Mouse (Mus musculus) embryonic stem cell, embryonic (primary cell): ENCODE data around the gene Hist1h2bf.
"Not testable (repeated sequence)": the region's sequence is repeated elsewhere in the genome, so short reads cannot be mapped to it uniquely, and the experiment has no call there.

Experiments used
- CTCF ChIA-PET, 4 experiments: fragments of 300-600 bp in 2 of 4; fragments of 350-600 bp in 2 of 4; sonication (Branson Sonifier 250); formaldehyde crosslinking; loops; one replicate each; lab custom pipeline; 2022; ENCODE audit warnings: inconsistent platforms in 2 of 4; lab: Charles Lee
- POLR2A ChIA-PET, 4 experiments: fragments of 300-600 bp in 2 of 4; fragments of 350-600 bp in 2 of 4; sonication (Branson Sonifier 250); formaldehyde crosslinking; loops; one replicate each; lab custom pipeline; 2022; ENCODE audit warnings: antibody characterized with exemption in 4 of 4, inconsistent platforms in 1 of 4; lab: Charles Lee

Hist1h2bf gene

GRCm38 (mm10) chr13:23564482-23564881, 9.5 kb downstream of the Hist1h2bf start:
- POLR2A ChIA-PET, result interaction anchor here in 3 of 4 experiments (0.6 to 9.9 kb wide), 34 partner anchors 8 to 1847 kb away, joined by 3 to 217 read pairs (median 6); partner anchors contain the start of genes Hist1h4d (in 3 of the 3), Hist1h2ac (in 2 of the 3), Hist1h2ad (in 2 of the 3) and Hist1h2ae (in 2 of the 3)
- CTCF ChIA-PET, result interaction anchor here in 1 of 4 experiments (0.6 kb wide), 2 partner anchors 34 to 1522 kb away, joined by 5 read pairs; no protein-coding TSS in a partner anchor

GRCm38 (mm10) chr13:23562699-23563462, 11.1 kb downstream of the Hist1h2bf start:
- ChIA-PET CTCF (interaction anchor here in 2 of 4 experiments (0.6 to 0.7 kb wide), 2 partner anchors 270 to 1594 kb away, joined by 3 to 4 read pairs; no protein-coding TSS in a partner anchor), POLR2A (interaction anchor here (0.6 to 9.9 kb wide), 48 partner anchors 8 to 1604 kb away, joined by 3 to 217 read pairs (median 5); partner anchors contain the start of genes Hist1h2ae (in 4 of the 4), Hist1h2bg (in 4 of the 4), Hist1h2bc (in 3 of the 4) and Hist1h2bf (in 3 of the 4))

- CTCF ChIA-PET, result interaction anchor here in 1 of 4 experiments (0.7 kb wide), 1 partner anchor 269 kb away, joined by 3 read pairs; no protein-coding TSS in a partner anchor
- POLR2A ChIA-PET, result interaction anchor here (0.6 to 9.9 kb wide), 41 partner anchors 9 to 1527 kb away, joined by 3 to 217 read pairs (median 7); partner anchors contain the start of genes Hist1h2ae (in 4 of the 4), Hist1h2bg (in 4 of the 4), Hist1h2bc (in 3 of the 4) and Hist1h4d (in 3 of the 4)
Measured at GRCm38 (mm10) chr13:23561883-23562659, 11.9 kb downstream of the Hist1h2bf start, which contains the start of gene Hist1h3e. TSS of gene Hist1h3e (minus strand) at chr13:23562369.

GRCm38 (mm10) chr13:23561531-23561882, 12.5 kb downstream of the Hist1h2bf start:
- POLR2A ChIA-PET, result interaction anchor here (0.6 to 9.9 kb wide), 39 partner anchors 9 to 1883 kb away, joined by 3 to 217 read pairs (median 7); partner anchors contain the start of genes Hist1h2ae (in 4 of the 4), Hist1h2bg (in 4 of the 4), Hist1h4d (in 3 of the 4) and Hist1h4f (in 3 of the 4)
- CTCF ChIA-PET, result not testable (repeated sequence)

- POLR2A ChIA-PET, result interaction anchor here (0.6 to 9.9 kb wide), 30 partner anchors 8 to 254 kb away, joined by 3 to 217 read pairs (median 7); partner anchors contain the start of genes Hist1h2ae (in 4 of the 4), Hist1h2bg (in 4 of the 4), Hist1h4f (in 4 of the 4) and Hist1h2ad (in 2 of the 4)
- CTCF ChIA-PET, result interaction anchor here in 1 of 4 experiments (0.6 kb wide), 1 partner anchor 813 kb away, joined by 3 read pairs; no protein-coding TSS in a partner anchor
Measured at GRCm38 (mm10) chr13:23560699-23561098, 13.3 kb downstream of the Hist1h2bf start.

DNA sequence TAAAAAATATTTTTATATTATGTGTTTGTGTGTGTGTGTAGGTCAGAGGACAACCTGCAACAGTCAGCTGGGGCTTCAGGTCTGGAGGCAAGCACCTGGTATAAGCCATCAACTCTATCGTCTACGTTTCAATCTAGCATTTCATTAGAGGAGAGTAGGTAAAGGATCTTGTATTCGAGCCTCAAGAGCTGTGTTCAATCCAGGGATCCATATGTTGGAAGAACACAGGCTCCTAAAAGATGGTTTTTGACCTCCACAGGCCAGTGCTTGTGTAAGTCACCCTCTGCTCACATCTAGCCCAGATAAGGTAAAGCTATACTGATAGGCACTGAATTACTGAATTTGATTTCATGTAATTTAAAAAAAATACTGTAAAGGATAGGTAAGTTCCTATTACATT, 17.1 kb downstream of the Hist1h2bf start:
- CTCF ChIA-PET, result interaction anchor here in 1 of 4 experiments (1.1 kb wide), 1 partner anchor 16 kb away, joined by 3 read pairs; no protein-coding TSS in a partner anchor
- POLR2A ChIA-PET, result interaction anchor here (0.5 to 11.8 kb wide), 58 partner anchors 7 to 1803 kb away, joined by 3 to 692 read pairs (median 20); partner anchors contain the start of genes Hist1h2ae (in 4 of the 4), Hist1h2bg (in 4 of the 4), Hist1h1c (in 3 of the 4) and Hist1h2ac (in 3 of the 4)

DNA sequence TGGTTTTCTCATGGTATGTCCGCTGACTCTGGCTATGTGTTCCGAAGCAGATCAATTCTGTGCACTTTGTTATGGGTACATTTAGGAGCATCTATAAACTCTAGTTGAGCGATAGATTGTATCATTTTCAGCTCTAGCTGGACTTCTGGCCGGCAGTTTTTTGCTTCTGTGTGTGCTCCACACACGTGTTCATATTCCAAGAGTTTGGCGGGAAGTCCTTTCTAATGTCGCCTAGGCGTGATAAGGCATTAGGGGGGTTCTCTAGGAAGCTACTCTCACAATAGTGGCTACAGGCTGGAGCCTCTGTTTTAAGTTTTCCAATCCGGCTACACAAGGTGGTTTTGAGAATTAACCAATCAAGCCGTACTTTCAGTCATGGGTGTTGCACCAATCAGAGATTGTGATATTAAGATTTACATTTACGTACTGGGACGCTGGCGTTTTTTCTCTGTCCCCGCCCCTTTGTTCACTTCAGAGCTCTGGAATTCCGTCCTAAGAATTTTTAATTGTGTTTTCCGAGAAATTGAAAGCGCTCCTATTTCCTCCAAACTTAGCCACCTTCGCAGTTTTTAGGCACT, 18.1 kb downstream of the Hist1h2bf start:
- ChIA-PET POLR2A (interaction anchor here (0.5 to 11.8 kb wide), 142 partner anchors 8 to 1835 kb away, joined by 3 to 692 read pairs (median 6); partner anchors contain the start of genes Hist1h1a (in 4 of the 4), Hist1h1e (in 4 of the 4), Hist1h2ae (in 4 of the 4) and Hist1h2bg (in 4 of the 4)), CTCF (interaction anchor here in 1 of 4 experiments (1.0 to 2.6 kb wide), 2 partner anchors 42 to 131 kb away, joined by 5 to 10 read pairs; partner anchors contain the start of gene Abt1)

DNA sequence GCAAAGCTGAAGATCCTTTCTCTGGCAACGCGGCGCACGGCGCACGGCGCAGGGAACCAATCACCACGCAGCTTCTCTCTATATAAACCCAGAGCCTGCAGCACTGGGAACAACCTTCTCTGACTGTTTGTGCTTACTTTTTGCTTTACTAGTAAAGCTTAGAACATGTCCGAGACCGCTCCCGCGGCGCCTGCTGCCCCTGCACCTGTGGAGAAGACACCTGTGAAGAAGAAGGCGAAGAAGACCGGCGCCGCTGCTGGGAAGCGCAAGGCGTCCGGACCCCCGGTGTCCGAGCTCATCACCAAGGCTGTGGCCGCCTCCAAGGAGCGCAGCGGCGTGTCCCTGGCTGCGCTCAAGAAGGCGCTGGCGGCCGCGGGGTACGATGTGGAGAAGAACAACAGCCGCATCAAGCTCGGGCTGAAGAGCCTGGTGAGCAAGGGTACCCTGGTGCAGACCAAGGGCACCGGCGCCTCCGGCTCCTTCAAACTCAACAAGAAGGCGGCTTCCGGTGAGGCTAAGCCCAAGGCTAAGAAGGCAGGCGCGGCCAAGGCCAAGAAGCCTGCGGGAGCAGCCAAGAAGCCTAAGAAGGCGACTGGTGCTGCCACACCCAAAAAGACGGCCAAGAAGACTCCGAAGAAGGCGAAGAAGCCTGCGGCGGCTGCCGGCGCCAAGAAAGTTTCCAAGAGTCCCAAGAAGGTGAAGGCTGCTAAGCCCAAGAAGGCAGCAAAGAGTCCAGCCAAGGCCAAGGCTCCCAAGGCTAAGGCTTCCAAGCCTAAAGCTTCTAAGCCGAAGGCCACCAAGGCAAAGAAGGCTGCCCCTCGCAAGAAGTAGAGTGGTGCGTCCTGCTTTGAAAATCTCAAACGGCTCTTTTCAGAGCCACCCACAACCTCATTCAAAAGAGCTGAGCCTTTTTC, 18.8 kb downstream of the Hist1h2bf start:
- ChIA-PET POLR2A (interaction anchor here (0.6 to 11.8 kb wide), 179 partner anchors 9 to 1835 kb away, joined by 3 to 692 read pairs (median 5); partner anchors contain the start of genes Hist1h1a (in 4 of the 4), Hist1h1e (in 4 of the 4), Hist1h2ae (in 4 of the 4) and Hist1h2af (in 4 of the 4)), CTCF (interaction anchor here in 1 of 4 experiments (0.7 to 2.6 kb wide), 3 partner anchors 43 to 154 kb away, joined by 3 to 10 read pairs (median 5); partner anchors contain the start of gene Abt1)

DNA sequence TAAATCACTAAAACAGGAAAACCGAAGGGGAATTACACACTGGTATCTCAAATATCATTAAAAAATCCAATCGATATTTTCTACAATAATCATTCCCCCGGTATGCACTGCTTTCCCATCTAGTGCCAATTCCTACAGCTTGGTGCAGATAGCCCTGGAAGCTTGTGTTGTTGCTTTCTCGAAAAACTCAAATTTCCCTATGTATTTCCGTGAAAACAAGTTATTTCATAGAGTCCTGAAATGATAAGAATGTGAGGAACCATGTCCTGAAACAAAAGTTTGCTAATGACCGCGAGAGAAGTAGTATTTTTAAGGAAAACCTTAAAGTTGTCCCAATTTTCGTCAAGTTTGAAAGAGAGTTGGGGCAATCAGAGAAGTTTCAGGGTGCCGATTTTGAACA, 19.6 kb downstream of the Hist1h2bf start:
- CTCF ChIA-PET, result interaction anchor here in 1 of 4 experiments (0.7 to 2.6 kb wide), 2 partner anchors 130 to 153 kb away, joined by 3 to 10 read pairs; partner anchors contain the start of gene Abt1
- POLR2A ChIA-PET, result interaction anchor here (0.6 to 11.8 kb wide), 117 partner anchors 8 to 1834 kb away, joined by 3 to 692 read pairs (median 10); partner anchors contain the start of genes Hist1h2ae (in 4 of the 4), Hist1h2af (in 4 of the 4), Hist1h2bg (in 4 of the 4) and Hist1h2bh (in 4 of the 4)

GRCm38 (mm10) chr13:23552962-23553361, 21.0 kb downstream of the Hist1h2bf start, which contains the start of gene Hist1h1d:
TSS of gene Hist1h1d (plus strand) at chr13:23553262.
- CTCF ChIA-PET, result no interaction called here

DNA sequence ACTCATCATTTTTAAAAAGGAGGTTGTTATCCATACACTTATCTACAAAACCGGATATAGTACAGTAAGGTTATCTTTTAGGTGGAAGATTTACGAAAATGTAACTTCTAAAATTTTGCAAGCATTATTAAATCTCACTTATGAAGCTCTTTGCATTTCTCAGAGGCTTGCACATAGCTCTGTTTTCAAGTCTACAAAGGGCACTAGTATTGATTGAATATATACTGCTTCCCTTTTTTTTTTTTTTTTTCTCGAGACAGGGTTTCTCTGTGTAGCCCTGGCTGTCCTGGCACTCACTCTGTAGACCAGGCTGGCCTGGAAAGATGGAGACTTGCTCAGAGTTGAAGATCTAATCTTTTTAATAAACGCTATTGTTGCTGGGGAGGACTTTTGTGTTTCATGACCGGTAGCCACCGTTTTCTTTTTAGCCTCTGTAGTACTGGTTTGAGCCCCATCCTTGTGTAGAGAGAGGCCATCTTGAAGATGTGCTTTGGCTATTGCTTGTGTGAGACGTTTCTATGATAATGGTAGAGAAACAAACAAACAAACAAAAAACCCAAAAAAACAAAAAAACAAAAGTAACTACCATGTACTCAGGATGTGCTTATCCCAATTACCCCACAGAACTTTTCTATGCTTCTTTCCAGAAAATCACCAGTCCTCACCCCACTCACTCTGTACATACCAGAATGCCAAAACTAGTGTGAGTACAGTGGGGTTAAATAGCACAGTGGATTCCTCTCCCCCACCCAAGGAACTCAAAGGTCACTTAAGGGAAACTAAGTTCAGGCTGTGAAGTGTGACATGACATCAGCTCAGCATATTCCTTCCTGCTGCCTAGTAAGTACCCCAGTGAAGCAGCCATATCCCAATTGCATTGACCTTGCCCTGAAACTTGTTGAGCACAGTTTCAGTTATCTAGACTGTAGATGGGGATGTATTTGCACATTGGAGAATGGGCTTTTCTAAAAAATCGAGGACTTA, 21.8 kb downstream of the Hist1h2bf start:
- CTCF ChIA-PET, result interaction anchor here in 1 of 4 experiments (1.2 kb wide), 1 partner anchor 145 kb away, joined by 3 read pairs; no protein-coding TSS in a partner anchor
- POLR2A ChIA-PET, result interaction anchor here (0.5 to 11.8 kb wide), 61 partner anchors 9 to 1515 kb away, joined by 3 to 692 read pairs (median 9); partner anchors contain the start of genes Hist1h2af (in 4 of the 4), Hist1h2bf (in 4 of the 4), Hist1h2ac (in 3 of the 4) and Hist1h2ad (in 3 of the 4)

More at GRCm38 (mm10) chr13:23552962-23553361, 21.0 kb downstream of the Hist1h2bf start, which contains the start of gene Hist1h1d:
- POLR2A ChIA-PET, result interaction anchor here in 3 of 4 experiments (1.0 to 11.8 kb wide), 21 partner anchors 11 to 1518 kb away, joined by 3 to 692 read pairs (median 88); partner anchors contain the start of genes Hist1h2ae (in 3 of the 3), Hist1h2bf (in 3 of the 3), Hist1h2bg (in 3 of the 3) and Hist1h2ad (in 2 of the 3)

DNA sequence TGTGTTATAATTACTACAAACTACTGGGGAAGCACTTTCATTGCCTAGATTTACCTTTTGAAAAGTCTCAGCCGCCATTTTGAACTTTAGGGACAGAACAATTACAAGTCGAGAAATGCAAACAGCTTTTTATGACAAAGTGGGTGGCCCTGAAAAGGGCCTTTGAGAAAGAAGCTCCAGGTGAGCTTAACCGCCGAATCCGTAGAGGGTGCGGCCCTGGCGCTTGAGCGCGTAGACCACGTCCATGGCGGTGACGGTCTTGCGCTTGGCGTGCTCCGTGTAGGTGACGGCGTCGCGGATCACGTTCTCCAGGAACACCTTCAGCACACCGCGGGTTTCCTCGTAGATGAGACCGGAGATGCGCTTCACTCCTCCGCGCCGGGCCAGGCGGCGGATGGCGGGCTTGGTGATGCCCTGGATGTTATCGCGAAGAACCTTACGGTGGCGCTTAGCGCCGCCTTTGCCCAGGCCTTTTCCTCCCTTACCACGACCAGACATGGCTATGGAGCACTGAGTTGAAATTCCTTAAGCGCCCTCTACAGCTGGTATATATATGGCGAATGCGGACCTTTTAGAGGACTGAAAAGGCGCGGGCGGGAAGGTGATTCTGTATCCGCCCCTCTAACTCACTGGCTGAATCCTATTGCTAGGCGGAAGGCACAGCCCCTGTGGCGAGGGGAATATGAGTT, 22.7 kb downstream of the Hist1h2bf start, which contains the start of gene Hist1h4f:
Gene Hist1h4f (minus strand): TSS at position 503 of the 689 bp plus-strand sequence.
- ChIA-PET POLR2A (interaction anchor here (0.5 to 11.8 kb wide), 86 partner anchors 9 to 1769 kb away, joined by 3 to 692 read pairs (median 6); partner anchors contain the start of genes Hist1h2af (in 4 of the 4), Hist1h3g (in 4 of the 4), Hist1h2ac (in 3 of the 4) and Hist1h2ad (in 3 of the 4)), CTCF (interaction anchor here in 1 of 4 experiments (1.2 kb wide), 1 partner anchor 146 kb away, joined by 3 read pairs; no protein-coding TSS in a partner anchor)

DNA sequence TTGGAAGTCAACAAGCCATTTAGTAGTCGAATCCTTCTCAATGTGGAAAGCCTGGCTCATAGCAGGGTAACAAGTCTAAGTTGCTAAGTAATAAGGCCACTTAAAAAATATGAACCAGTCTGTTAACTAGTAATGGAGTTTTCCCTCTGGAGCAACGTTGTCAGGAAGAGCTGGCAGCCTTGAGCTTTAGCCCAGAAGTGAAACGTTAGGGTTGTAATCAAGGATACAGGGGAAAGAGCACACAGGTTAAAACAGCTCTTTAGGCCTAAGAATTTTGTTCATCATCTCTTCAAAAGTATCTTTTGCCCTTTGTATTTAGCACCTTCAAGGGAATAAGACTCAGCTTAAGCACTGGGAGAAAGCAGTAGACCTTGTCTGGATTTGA, 23.2 kb downstream of the Hist1h2bf start:
- POLR2A ChIA-PET, result interaction anchor here (0.6 to 11.8 kb wide), 77 partner anchors 8 to 1508 kb away, joined by 3 to 692 read pairs (median 6); partner anchors contain the start of genes Hist1h2af (in 4 of the 4), Hist1h2ac (in 3 of the 4), Hist1h2ae (in 3 of the 4) and Hist1h2bc (in 3 of the 4)

More for the DNA sequence above, 23.2 kb downstream of the Hist1h2bf start:
- CTCF ChIA-PET, result interaction anchor here in 2 of 4 experiments (0.6 to 1.2 kb wide), 2 partner anchors 53 to 146 kb away, joined by 3 read pairs; no protein-coding TSS in a partner anchor
